Mouse (Mus musculus) liver, embryonic 11.5 days (tissue): ENCODE results near the gene Ptprd. TPM values are rescaled to one million over a fixed set of nuclear protein-coding genes. Genes with fewer than 3 reads are reported as not detected.
"Not testable (repeated sequence)": the region's sequence is repeated elsewhere in the genome, so short reads cannot be mapped to it uniquely, and the experiment has no call there.

Source experiments
- ATAC-seq: fragments of 200-750 bp; cut with Nextera tagmentation; replicated peaks from 2 replicates; pipeline ENCODE4 v1.8.0; 2017; ENCODE audit warnings: moderate number of reproducible peaks, mild to moderate bottlenecking, moderate TSS enrichment, moderate library complexity; ENCODE audit not compliant: low FRiP score
- DNase-seq: peaks from one replicate; pipeline ENCODE4 v3.0.0-alpha.2; 2017; ENCODE audit warnings: low spot score
- H3K27ac ChIP-seq: fragments of 300-500 bp; sonication (generic); 2 replicates; pipeline ENCODE4 v1.5.1; 2014; ENCODE audit warnings: mild to moderate bottlenecking, low read depth, low read length, control low read depth
- H3K27me3 ChIP-seq: fragments of 300-500 bp; sonication (generic); replicated peaks from 2 replicates; pipeline ENCODE4 v1.6.1; 2014; ENCODE audit warnings: low read length, mixed read lengths; ENCODE audit not compliant: control insufficient read depth, insufficient read depth
- H3K36me3 ChIP-seq: fragments of 300-500 bp; sonication (generic); 2 replicates; pipeline ENCODE4 v1.6.1; 2014; ENCODE audit warnings: mild to moderate bottlenecking, low read length, moderate library complexity, mixed read lengths; ENCODE audit not compliant: control insufficient read depth, insufficient read depth
- H3K4me1 ChIP-seq: fragments of 300-500 bp; sonication (generic); replicated peaks from 2 replicates; pipeline ENCODE4 v1.6.1; 2014; ENCODE audit warnings: low read length, mixed read lengths; ENCODE audit not compliant: control insufficient read depth, insufficient read depth
- H3K4me2 ChIP-seq: fragments of 300-500 bp; sonication (generic); 2 replicates; pipeline ENCODE4 v1.6.1; 2014; ENCODE audit warnings: mild to moderate bottlenecking, control low read depth, moderate library complexity
- H3K4me3 ChIP-seq: fragments of 300-500 bp; sonication (generic); 2 replicates; pipeline ENCODE4 v1.5.1; 2014; ENCODE audit warnings: low read depth, low read length, control low read depth
- H3K9ac ChIP-seq: fragments of 300-500 bp; sonication (generic); 2 replicates; pipeline ENCODE4 v1.6.1; 2014; ENCODE audit warnings: low read depth, low read length, control low read depth
- H3K9me3 ChIP-seq: fragments of 300-500 bp; sonication (generic); 2 replicates; pipeline ENCODE4 v1.6.1; 2016; ENCODE audit warnings: low read length, inconsistent platforms, mixed read lengths; ENCODE audit not compliant: control insufficient read depth
- WGBS: fragments of 180-500 bp; shearing (Covaris S2); extraction: QIAGEN DNeasy Blood & Tissue Kit; methylation state at CpG from one replicate; pipeline ENCODE4 v1.1.7; 2014; 5-methylcytosine and 5-hydroxymethylcytosine counted together
- polyA plus RNA-seq: library from polyadenylated mRNA; unstranded; fragments of >200 nt; fragmentation: Nextera tagmentation; extraction: Ambion mirVana; gene quantifications from 2 replicates; pipeline ENCODE4 v1.2.1, GENCODE M21; 2014

The Ptprd gene
- polyA plus RNA-seq, 1 experiment from 2014 or later = 8.4 TPM

DNA sequence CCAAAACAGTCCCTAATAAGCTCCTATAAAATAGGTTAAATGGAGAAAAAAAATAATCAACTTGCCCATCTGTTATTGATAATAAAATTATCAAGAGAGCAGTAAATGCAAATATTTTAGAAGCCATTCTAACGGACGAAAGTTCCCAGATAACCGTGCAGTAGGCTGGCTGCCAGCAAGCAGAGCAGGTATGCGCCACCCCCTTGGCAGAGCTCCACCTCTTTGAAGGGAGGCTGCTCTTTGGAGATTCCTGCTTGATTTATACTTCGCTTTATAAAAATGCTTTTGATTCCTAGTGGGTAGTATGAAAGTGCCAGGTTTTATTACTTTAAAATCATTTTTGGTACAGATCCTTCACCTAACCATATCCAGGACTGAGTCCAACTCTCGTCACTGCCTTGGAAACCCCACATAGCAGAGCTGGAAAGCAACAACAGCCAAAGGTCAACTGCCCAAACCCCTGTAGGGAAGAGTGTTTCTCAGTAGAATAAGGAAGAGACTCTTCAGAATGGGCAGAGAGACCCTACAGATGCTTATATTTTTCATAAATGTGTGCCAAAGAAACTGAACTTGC, 1770.9 kb downstream of the Ptprd start:
- no peaks in the 10 kb centered on the region for H3K36me3 ChIP-seq
- H3K4me3 ChIP-seq = no peak overlapping the region
- no peak overlapping the region for H3K9ac ChIP-seq
- 58% methylated on average over 6 of the region's 6 CpGs for WGBS
- H3K27ac ChIP-seq = no peak overlapping the region
- H3K4me2 ChIP-seq = no peak overlapping the region
- DNase-seq (no peak), ATAC-seq (no peak)
- no peaks in the 10 kb centered on the region for H3K4me1 ChIP-seq
- no peaks in the 10 kb centered on the region for H3K9me3 ChIP-seq
- H3K27me3 ChIP-seq = no peaks in the 10 kb centered on the region

DNA sequence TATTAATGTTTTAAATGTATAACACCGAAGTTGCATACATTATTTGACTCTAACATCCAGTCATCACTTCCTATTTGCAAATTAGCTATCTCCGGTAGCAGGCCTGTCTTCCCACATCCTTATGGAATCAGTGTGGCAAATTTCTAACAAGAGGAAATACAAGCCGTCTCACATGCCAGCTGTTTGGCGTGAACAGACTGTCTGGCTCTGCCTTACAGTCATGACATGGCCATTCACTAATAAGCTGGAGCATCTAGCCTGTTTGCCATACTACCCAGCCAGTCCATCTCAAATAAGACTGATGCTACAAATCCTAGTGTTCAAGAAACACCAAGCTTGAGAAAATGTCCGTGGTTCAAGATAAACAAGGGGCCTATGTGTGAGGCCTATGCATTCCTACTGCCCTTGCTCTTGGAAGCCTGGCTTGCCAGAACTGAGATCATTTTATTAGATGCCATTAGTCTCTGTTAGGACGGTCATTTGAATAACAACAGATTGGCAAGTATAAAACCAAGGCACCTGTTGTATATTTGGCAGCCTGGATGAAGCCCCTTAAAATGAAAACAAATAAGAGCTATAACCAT, 1773.2 kb downstream of the Ptprd start:
- WGBS = 84% methylated on average over 6 of the region's 6 CpGs
- H3K9me3 ChIP-seq = no peaks in the 10 kb centered on the region
- H3K4me1 ChIP-seq = no peaks in the 10 kb centered on the region

GRCm38 (mm10) chr4:76438068-76438467, 1773.7 kb downstream of the Ptprd start:
- whole genome bisulfite sequencing = 87% methylated on average over 4 of the region's 4 CpGs
- H3K9me3 ChIP-seq = no peaks in the 10 kb centered on the region
- no peak overlapping the region for H3K4me2 ChIP-seq
- no peak overlapping the region for H3K4me3 ChIP-seq
- no peak for DNase-seq
- H3K27me3 ChIP-seq = no peaks in the 10 kb centered on the region
- H3K4me1 ChIP-seq = no peaks in the 10 kb centered on the region
- no peak overlapping the region for H3K27ac ChIP-seq
- H3K9ac ChIP-seq = no peak overlapping the region
- no peaks in the 10 kb centered on the region for H3K36me3 ChIP-seq
- no peak for ATAC-seq

More for the DNA sequence above, 1773.2 kb downstream of the Ptprd start:
- no peak for DNase-seq
- Histone ChIP-seq H3K27ac (no peak overlapping the region), H3K27me3 (no peaks in the 10 kb centered on the region), H3K9ac (no peak overlapping the region), H3K36me3 (no peaks in the 10 kb centered on the region), H3K4me2 (no peak overlapping the region), H3K4me3 (no peak overlapping the region)
- no peak for ATAC-seq

DNA sequence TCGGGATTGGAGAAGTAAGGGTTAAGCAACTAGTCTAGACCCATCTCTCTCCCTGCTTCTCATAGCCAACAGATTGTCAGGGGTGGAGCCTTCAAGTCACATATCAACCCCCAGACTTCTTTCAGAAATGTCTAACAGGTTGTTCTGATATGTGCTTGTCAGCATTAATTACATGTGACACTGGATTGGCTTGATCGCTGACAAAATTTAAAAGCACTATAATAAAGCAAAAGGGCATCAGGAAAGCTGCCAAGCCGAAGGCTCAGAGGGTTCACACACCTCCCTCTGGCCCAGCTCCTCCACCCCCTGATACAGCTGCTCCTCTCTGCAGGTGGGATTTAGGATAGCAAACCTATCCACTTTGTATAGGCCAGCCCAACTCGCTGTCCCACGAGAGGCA, 1775.8 kb downstream of the Ptprd start:
- DNase-seq (no peak), ATAC-seq (no peak)
- Histone ChIP-seq H3K4me3 (no peak overlapping the region), H3K4me1 (no peaks in the 10 kb centered on the region), H3K27me3 (no peaks in the 10 kb centered on the region), H3K4me2 (no peak overlapping the region), H3K36me3 (no peaks in the 10 kb centered on the region), H3K9ac (no peak overlapping the region), H3K27ac (no peak overlapping the region), H3K9me3 (no peaks in the 10 kb centered on the region)
- 58% methylated on average over 5 of the region's 5 CpGs for WGBS

DNA sequence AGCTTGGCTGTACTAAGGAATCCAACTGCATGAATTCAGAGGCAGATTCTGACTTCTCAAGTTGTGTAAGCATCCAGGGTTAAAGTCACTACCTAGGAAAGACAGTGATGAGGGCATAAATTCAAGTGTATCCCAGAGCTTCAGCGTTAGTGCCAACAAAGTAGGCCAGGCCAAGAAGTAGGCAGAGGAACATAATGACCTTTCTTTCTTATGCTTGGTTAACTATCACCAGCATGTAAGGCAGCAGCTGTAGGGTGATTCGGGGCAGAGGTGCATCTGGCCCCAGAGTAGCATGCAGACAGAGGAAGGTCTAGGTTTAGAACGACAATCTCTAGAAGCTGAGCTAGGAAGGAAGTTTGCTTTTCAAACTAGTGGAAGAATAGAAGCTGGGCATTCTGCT, 1782.0 kb downstream of the Ptprd start:
- no peak overlapping the region for H3K27ac ChIP-seq
- WGBS = 84% methylated on average over 3 of the region's 3 CpGs
- H3K9ac ChIP-seq = no peak overlapping the region

DNA sequence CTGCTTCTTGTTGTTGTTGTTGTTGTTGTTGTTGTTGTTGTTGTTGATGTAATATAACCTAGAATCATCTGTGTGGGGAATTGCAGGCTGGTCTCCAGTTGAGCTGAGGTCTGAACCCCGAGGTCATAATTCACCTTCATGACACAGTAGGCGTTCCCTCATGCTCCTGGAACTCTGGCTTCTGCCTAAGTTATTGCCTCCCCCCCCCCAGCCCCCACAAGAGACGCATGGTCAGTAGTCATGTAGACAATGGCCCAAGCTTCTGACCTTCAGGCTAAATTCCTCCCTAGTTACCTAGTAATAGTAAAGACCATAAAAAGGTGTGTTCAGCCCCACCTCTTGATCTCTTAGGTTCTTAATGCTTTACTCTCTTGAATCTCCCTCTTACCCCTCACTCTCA, 1784.7 kb downstream of the Ptprd start:
- H3K9ac ChIP-seq, H3K9me3 ChIP-seq, H3K4me2 ChIP-seq, H3K36me3 ChIP-seq, H3K4me3 ChIP-seq, DNase-seq, ATAC-seq, H3K27ac ChIP-seq, H3K4me1 ChIP-seq, H3K27me3 ChIP-seq: not testable (repeated sequence)
- WGBS = 70% methylated on average over 3 of the region's 3 CpGs

More for the DNA sequence above, 1782.0 kb downstream of the Ptprd start:
- Histone ChIP-seq H3K36me3 (no peaks in the 10 kb centered on the region), H3K27me3 (no peaks in the 10 kb centered on the region), H3K4me3 (no peak overlapping the region), H3K4me1 (no peaks in the 10 kb centered on the region), H3K9me3 (no peaks in the 10 kb centered on the region), H3K4me2 (no peak overlapping the region)
- no peak for ATAC-seq
- no peak for DNase-seq

DNA sequence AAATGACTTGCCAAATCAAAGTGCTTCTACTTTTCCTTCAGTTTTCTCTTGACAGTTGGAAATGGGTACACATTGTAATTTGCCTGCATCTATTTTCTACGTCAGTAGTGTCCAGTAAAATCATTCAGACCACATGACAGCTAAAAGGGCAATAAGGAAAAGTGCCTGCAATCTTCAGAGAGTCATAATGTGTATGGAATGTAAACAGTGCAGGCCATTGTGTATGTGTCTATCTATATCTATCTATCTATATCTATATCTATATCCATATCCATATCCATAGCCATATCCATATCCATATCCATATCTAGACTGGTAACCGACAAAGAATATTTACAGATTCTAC, 1786.6 kb downstream of the Ptprd start:
- no peak for DNase-seq
- Histone ChIP-seq H3K4me1 (no peaks in the 10 kb centered on the region), H3K4me3 (no peak overlapping the region), H3K27me3 (no peaks in the 10 kb centered on the region), H3K36me3 (no peaks in the 10 kb centered on the region), H3K4me2 (no peak overlapping the region), H3K9ac (no peak overlapping the region), H3K9me3 (no peaks in the 10 kb centered on the region), H3K27ac (no peak overlapping the region)
- WGBS = 84% methylated on average over 2 of the region's 2 CpGs
- no peak for ATAC-seq

GRCm38 (mm10) chr4:76424324-76425229, 1787.2 kb downstream of the Ptprd start:
- ATAC-seq (no peak), DNase-seq (no peak)
- Histone ChIP-seq H3K9ac (no peak overlapping the region), H3K4me1 (no peaks in the 10 kb centered on the region), H3K9me3 (no peaks in the 10 kb centered on the region), H3K4me3 (no peak overlapping the region), H3K36me3 (no peaks in the 10 kb centered on the region), H3K27me3 (no peaks in the 10 kb centered on the region), H3K27ac (no peak overlapping the region), H3K4me2 (no peak overlapping the region)
- 70% methylated on average over 9 of the region's 9 CpGs for WGBS
